Mouse (Mus musculus) embryonic facial prominence, embryonic 11.5 days (tissue): Measurements from ENCODE around the gene Arhgef18. TPM values are rescaled to one million over a fixed set of nuclear protein-coding genes. Genes with fewer than 3 reads are reported as not detected.
A peak's percentile ranks its signal among the peaks of the same experiment; 100 is the strongest.

Experiments used
- ATAC-seq: fragments of 200-750 bp; cut with Nextera tagmentation; replicated peaks from 2 replicates; pipeline ENCODE4 v1.8.0; 2017; ENCODE audit warnings: low read depth; ENCODE audit not compliant: insufficient number of reproducible peaks, low FRiP score, low TSS enrichment
- DNase-seq: peaks from one replicate; pipeline ENCODE4 v3.0.0-alpha.2; 2015; ENCODE audit warnings: low spot score
- H3K27ac ChIP-seq: fragments of 300-500 bp; sonication (generic); replicated peaks from 2 replicates; pipeline ENCODE4 v1.5.1; 2014; ENCODE audit warnings: mild to moderate bottlenecking, low read depth, low read length, control low read depth
- H3K27me3 ChIP-seq: fragments of 300-500 bp; sonication (generic); 2 replicates; pipeline ENCODE4 v1.6.1; 2014; ENCODE audit warnings: mild to moderate bottlenecking, low read length, moderate library complexity, mixed read lengths; ENCODE audit not compliant: control insufficient read depth, insufficient read depth
- H3K36me3 ChIP-seq: fragments of 300-500 bp; sonication (generic); replicated peaks from 2 replicates; pipeline ENCODE4 v1.6.1; 2014; ENCODE audit warnings: low read depth, mild to moderate bottlenecking, low read length, moderate library complexity, mixed read lengths; ENCODE audit not compliant: control insufficient read depth, insufficient read depth
- H3K4me1 ChIP-seq: fragments of 300-500 bp; sonication (generic); 2 replicates; pipeline ENCODE4 v1.6.1; 2014; ENCODE audit warnings: low read length, mixed read lengths; ENCODE audit not compliant: control insufficient read depth, insufficient read depth
- H3K4me2 ChIP-seq: fragments of 300-500 bp; sonication (generic); 2 replicates; pipeline ENCODE4 v1.6.1; 2014; ENCODE audit warnings: low read depth, mild to moderate bottlenecking, control low read depth, low read length, moderate library complexity
- H3K4me3 ChIP-seq: fragments of 300-500 bp; sonication (generic); 2 replicates; pipeline ENCODE4 v1.5.1; 2014; ENCODE audit warnings: low read depth, low read length, control low read depth
- H3K9ac ChIP-seq: fragments of 300-500 bp; sonication (generic); replicated peaks from 2 replicates; pipeline ENCODE4 v1.6.1; 2014; ENCODE audit warnings: mild to moderate bottlenecking, control low read depth, low read length
- H3K9me3 ChIP-seq: fragments of 300-500 bp; sonication (generic); replicated peaks from 2 replicates; pipeline ENCODE4 v1.6.1; 2016; ENCODE audit warnings: mild to moderate bottlenecking, low read length, inconsistent platforms, mixed read lengths; ENCODE audit not compliant: control insufficient read depth
- WGBS: fragments of 180-500 bp; shearing (Covaris S2); extraction: QIAGEN DNeasy Blood & Tissue Kit; methylation state at CpG from one replicate; pipeline ENCODE4 v1.1.7; 2014; 5-methylcytosine and 5-hydroxymethylcytosine counted together
- polyA plus RNA-seq: library from polyadenylated mRNA; unstranded; fragments of >200 nt; fragmentation: Nextera tagmentation; extraction: Ambion mirVana; gene quantifications from 2 replicates; pipeline ENCODE4 v1.2.1, GENCODE M21; 2014

Gene Arhgef18
- polyA plus RNA-seq, 1 experiment from 2014 or later, result 7.2 TPM

- Histone ChIP-seq H3K27me3 (no peaks in the 10 kb centered on the region), H3K9ac (no peak overlapping the region), H3K4me1 (no peaks in the 10 kb centered on the region), H3K27ac (no peak overlapping the region), H3K9me3 (no peaks in the 10 kb centered on the region), H3K4me2 (no peak overlapping the region), H3K36me3 (no peaks in the 10 kb centered on the region), H3K4me3 (no peak overlapping the region)
- WGBS, result 77% methylated on average over 6 of the region's 6 CpGs
- DNase-seq (no peak), ATAC-seq (no peak)
Measured at GRCm38 (mm10) chr8:3353811-3354442, 38.9 kb upstream of the Arhgef18 start.

GRCm38 (mm10) chr8:3354443-3354812 is 38.4 kb upstream of the Arhgef18 start:
- H3K4me3 ChIP-seq, result no peak overlapping the region
- no peak overlapping the region for H3K9ac ChIP-seq
- no peak overlapping the region for H3K4me2 ChIP-seq
- no peaks in the 10 kb centered on the region for H3K4me1 ChIP-seq
- no peaks in the 10 kb centered on the region for H3K9me3 ChIP-seq
- DNase-seq (no peak), ATAC-seq (no peak)
- H3K36me3 ChIP-seq, result no peaks in the 10 kb centered on the region
- 74% methylated on average over 5 of the region's 5 CpGs for WGBS
- no peaks in the 10 kb centered on the region for H3K27me3 ChIP-seq
- no peak overlapping the region for H3K27ac ChIP-seq

- no peaks in the 10 kb centered on the region for H3K9me3 ChIP-seq
- DNase-seq (no peak), ATAC-seq (no peak)
- no peak overlapping the region for H3K4me3 ChIP-seq
- H3K36me3 ChIP-seq, result no peaks in the 10 kb centered on the region
- WGBS, result 86% methylated on average over 6 of the region's 6 CpGs
- H3K4me1 ChIP-seq, result no peaks in the 10 kb centered on the region
- no peaks in the 10 kb centered on the region for H3K27me3 ChIP-seq
- H3K9ac ChIP-seq, result no peak overlapping the region
- H3K27ac ChIP-seq, result no peak overlapping the region
- H3K4me2 ChIP-seq, result no peak overlapping the region
Measured at GRCm38 (mm10) chr8:3355586-3355985, 37.2 kb upstream of the Arhgef18 start.

- ATAC-seq (no peak), DNase-seq (peak; percentile 85)
- 7% methylated on average over 4 of the region's 4 CpGs for WGBS
Measured at GRCm38 (mm10) chr8:3358060-3358459, 34.7 kb upstream of the Arhgef18 start.

GRCm38 (mm10) chr8:3367086-3367485 is 25.7 kb upstream of the Arhgef18 start:
- no peak for DNase-seq
- H3K27ac ChIP-seq, result no peak overlapping the region
- no peaks in the 10 kb centered on the region for H3K4me1 ChIP-seq
- no peaks in the 10 kb centered on the region for H3K27me3 ChIP-seq
- H3K9me3 ChIP-seq, result no peaks in the 10 kb centered on the region
- no peak overlapping the region for H3K4me3 ChIP-seq
- WGBS, result 90% methylated on average over 5 of the region's 5 CpGs
- no peak for ATAC-seq
- no peak overlapping the region for H3K9ac ChIP-seq
- H3K4me2 ChIP-seq, result no peak overlapping the region
- no peaks in the 10 kb centered on the region for H3K36me3 ChIP-seq

More at GRCm38 (mm10) chr8:3358060-3358459, 34.7 kb upstream of the Arhgef18 start:
- Histone ChIP-seq H3K27me3 (no peaks in the 10 kb centered on the region), H3K36me3 (no peaks in the 10 kb centered on the region), H3K9me3 (no peaks in the 10 kb centered on the region), H3K27ac (no peak overlapping the region), H3K4me1 (no peaks in the 10 kb centered on the region), H3K4me3 (no peak overlapping the region), H3K9ac (no peak overlapping the region), H3K4me2 (no peak overlapping the region)

GRCm38 (mm10) chr8:3368091-3368490 is 24.7 kb upstream of the Arhgef18 start:
- ATAC-seq, result no peak
- DNase-seq, result no peak
- Histone ChIP-seq H3K9ac (no peak overlapping the region), H3K27ac (no peak overlapping the region), H3K4me2 (no peak overlapping the region), H3K36me3 (no peaks in the 10 kb centered on the region), H3K4me3 (no peak overlapping the region), H3K27me3 (no peaks in the 10 kb centered on the region), H3K4me1 (no peaks in the 10 kb centered on the region), H3K9me3 (no peaks in the 10 kb centered on the region)
- 88% methylated on average over 1 of the region's 1 CpGs for WGBS

- no peak overlapping the region for H3K4me2 ChIP-seq
- H3K4me3 ChIP-seq, result no peak overlapping the region
- H3K9ac ChIP-seq, result no peak overlapping the region
- no peaks in the 10 kb centered on the region for H3K27me3 ChIP-seq
- no peak overlapping the region for H3K27ac ChIP-seq
- no peaks in the 10 kb centered on the region for H3K36me3 ChIP-seq
- ATAC-seq (no peak), DNase-seq (no peak)
- no peaks in the 10 kb centered on the region for H3K9me3 ChIP-seq
- H3K4me1 ChIP-seq, result no peaks in the 10 kb centered on the region
Measured at GRCm38 (mm10) chr8:3375748-3376147, 17.1 kb upstream of the Arhgef18 start.

GRCm38 (mm10) chr8:3376641-3377274 is 16.0 kb upstream of the Arhgef18 start:
- Histone ChIP-seq H3K4me1 (no peaks in the 10 kb centered on the region), H3K36me3 (no peaks in the 10 kb centered on the region), H3K9ac (no peak overlapping the region), H3K27me3 (no peaks in the 10 kb centered on the region), H3K4me3 (no peak overlapping the region), H3K27ac (no peak overlapping the region), H3K9me3 (no peaks in the 10 kb centered on the region), H3K4me2 (no peak overlapping the region)
- 65% methylated on average over 11 of the region's 11 CpGs for WGBS
- DNase-seq, result no peak
- ATAC-seq, result no peak
